Mouse (Mus musculus): ENCODE results near the gene Lman1l. TPM values are rescaled to one million over a fixed set of nuclear protein-coding genes. Genes with fewer than 3 reads are reported as not detected.
A peak's percentile ranks its signal among the peaks of the same experiment; 100 is the strongest.

The Lman1l gene
- total RNA-seq (2021): not detected
- long read RNA-seq, experiment 1: 0 reads
- long read RNA-seq, experiment 2, partial matches to known transcripts: 0 of 1 reads
- long read RNA-seq, experiment 2, other reads (novel, unspliced or antisense): 1 of 1 reads

DNA sequence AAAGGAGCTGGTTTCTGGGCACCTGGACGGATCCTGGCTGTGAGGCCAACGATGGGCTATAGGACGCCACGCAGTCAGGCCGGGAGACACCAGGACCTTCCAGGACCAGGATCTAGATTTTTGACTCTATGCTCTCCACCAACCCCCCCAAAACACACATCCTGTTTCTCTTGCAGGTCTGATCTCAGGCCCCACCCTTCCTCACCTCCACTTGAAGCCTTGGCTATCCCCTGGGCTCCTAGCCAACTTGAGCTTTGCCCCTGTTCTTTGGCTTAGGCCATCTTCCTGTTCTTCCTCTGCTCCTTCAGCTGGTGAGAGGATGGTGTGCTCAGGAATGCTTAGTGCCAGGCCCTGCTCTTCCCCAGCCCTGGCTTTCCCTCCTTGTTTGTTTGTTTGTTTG is at the start of gene Lman1l:
Gene Lman1l, minus strand, starts transcription at position 101 of the 400 bp plus-strand sequence.
- no peak for DNase-seq (ENCODE audit: low spot score in 2 of 2)
- no peak within 1 kb of the TSS for H3K4me3 ChIP-seq
- TF ChIP-seq CTCF (conservative IDR thresholded peaks at IDR 0.05): no peak
- no peak within 1 kb of the TSS for H3K27ac ChIP-seq

DNA sequence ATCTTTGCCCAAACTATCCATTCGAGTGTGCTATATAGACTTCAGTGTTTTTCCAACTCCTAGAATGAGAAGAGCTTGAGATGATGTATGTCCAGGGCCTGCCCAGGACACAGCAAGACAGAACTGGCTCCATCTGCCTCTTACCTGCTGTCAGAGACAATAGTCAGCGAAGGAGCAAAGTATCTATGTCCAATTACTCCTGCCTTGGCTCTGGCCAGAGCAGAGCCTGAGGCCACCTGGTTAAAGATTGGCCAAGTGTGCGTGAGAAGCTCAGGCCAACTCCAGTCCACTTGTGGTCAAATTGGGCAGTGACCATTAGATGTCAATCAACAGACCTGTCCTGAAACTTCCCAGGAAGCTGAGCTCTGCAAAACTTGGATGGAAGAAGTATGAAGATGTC is 49.0 kb upstream of the Lman1l start:
- no peak overlapping the region for H3K27ac ChIP-seq
- no peak for DNase-seq (ENCODE audit: low spot score in 2 of 2)
- no peak overlapping the region for H3K4me3 ChIP-seq
- TF ChIP-seq CTCF (conservative IDR thresholded peaks at IDR 0.05): no peak

DNA sequence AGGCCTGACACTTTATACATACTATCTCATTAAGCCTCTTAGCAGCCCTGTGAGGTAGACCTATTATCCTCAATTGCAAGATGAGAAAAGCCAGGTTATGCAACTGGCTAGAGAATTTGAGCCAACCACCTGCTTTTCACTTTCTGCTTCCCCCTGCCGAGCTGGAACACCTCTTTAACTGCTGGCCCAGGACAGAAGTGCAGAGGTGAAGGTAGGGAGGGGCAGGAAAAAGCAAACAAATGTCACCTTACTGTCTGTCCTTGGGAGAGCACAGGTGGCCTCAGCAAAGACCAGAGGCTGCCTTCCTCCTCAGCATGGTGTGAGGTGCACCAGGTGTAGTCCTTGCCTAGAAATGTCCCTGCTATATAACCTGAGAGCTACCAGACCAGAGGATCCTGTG is 47.7 kb upstream of the Lman1l start:
- Histone ChIP-seq H3K4me3 (no peak overlapping the region), H3K27ac (no peak overlapping the region)
- no peak for DNase-seq (ENCODE audit: low spot score in 2 of 2)
- TF ChIP-seq CTCF (conservative IDR thresholded peaks at IDR 0.05): no peak

DNA sequence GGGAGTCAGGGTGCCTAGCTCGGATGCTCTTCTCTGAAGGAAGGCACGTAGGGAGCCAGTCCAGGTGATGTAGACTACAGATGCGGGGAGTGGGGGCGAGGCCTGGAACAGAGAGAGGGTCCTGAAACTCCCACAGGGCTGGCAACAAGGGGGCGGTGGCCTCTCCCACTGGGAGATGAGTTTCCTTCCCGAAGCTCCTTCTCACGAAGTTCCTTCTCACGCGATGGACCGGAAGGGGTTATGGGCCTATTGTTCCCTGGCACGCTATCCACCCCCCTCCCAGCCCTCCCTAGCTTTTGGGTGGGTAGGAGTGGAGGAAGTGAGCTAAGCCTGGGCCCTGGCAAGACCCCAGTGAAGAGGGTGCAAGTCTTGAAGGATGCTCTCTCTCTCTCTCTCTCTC is 47.2 kb upstream of the Lman1l start:
- H3K27ac ChIP-seq: no peak overlapping the region
- no peak for DNase-seq (ENCODE audit: low spot score in 2 of 2)
- TF ChIP-seq CTCF (conservative IDR thresholded peaks at IDR 0.05): no peak
- no peak overlapping the region for H3K4me3 ChIP-seq

DNA sequence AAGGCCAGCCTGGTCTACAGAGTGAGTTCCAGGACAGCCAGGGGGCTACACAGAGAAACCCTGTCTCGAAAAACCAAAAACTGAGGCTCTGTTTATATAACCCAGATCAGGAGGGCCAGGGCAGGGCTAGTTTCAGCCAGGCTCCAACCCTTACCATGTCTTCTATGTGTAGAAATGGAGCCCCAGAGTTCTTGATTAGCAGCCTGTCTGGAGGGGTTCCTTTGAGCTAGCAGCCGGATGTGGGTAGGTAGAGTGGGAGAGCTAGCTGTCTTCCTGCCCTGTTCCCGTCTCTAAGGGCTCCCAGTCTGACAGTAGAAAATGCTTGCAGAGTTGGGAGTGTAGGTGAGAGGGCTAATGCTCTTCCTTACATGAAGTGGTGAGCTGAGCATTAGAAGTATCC is 46.6 kb upstream of the Lman1l start:
- Histone ChIP-seq H3K27ac (no peak overlapping the region), H3K4me3 (no peak overlapping the region)
- TF ChIP-seq CTCF (conservative IDR thresholded peaks at IDR 0.05): no peak
- no peak for DNase-seq (ENCODE audit: low spot score in 2 of 2)

DNA sequence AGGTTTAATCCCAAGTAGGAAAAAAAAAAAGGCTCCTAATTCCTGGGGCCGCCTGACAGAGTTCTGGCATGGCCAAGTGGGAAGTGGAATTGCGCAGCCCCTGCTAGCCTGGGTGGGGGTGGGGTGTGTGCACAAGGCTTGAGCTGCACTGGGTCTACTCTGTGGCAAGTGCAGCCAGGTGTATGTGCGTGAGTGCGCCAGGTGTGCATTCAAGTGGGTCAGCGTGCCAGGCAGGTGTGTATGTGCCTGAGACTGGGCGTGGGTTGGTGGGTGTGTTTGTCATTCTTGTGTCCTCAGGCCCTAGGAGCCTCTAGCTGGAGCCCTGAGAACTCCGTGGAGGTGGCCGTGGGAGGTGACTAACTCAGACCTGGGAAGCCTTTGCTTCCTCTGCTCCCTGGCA is 46.0 kb upstream of the Lman1l start:
- Histone ChIP-seq H3K27ac (no peak overlapping the region), H3K4me3 (no peak overlapping the region)
- DNase-seq (ENCODE audit: low spot score in 2 of 2): no peak
- TF ChIP-seq CTCF (conservative IDR thresholded peaks at IDR 0.05): no peak

DNA sequence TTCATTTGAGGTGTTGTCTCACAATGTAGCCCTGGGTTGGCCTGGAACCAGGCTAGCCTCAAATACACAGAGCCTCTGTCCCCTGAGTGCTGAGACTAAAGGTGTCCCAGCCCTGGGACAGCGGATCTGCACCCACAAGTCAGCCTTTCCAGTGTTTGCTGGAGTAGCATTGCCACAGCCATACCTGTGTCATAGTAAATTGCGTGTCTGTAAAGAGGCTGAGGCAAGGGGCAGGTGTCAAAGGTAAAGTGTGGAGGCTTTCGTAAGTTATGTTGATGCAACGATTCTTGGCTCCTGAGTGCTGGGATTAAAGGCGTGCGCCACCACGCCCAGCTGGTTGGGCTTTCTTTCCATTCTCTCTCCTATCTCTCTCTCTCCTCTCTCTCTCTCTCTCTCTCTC is 44.0 kb upstream of the Lman1l start:
- TF ChIP-seq CTCF (conservative IDR thresholded peaks at IDR 0.05): no peak
- DNase-seq (ENCODE audit: low spot score in 2 of 2): no peak
- no peak overlapping the region for H3K4me3 ChIP-seq

DNA sequence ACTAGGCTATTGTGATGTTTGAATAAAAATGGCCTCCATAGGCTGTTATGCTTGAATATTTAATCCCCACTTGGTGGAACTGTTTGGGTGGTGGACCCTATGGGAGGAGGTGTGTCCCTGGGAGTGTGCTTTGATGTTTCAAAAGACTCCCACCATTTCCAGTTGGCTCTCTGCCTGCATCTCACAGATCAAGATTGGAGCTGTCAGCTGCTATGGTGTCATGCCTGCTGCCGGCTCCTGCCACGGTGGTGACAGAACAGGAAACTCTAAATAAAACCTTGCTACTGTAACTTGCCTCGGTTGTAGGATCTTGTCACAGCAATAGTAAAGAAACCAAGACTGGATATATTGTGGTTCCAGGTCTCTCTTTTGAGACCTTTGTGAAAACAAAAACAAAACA is 41.0 kb upstream of the Lman1l start:
- no peak for TF ChIP-seq CTCF (conservative IDR thresholded peaks at IDR 0.05)
- Histone ChIP-seq H3K27ac (no peak overlapping the region), H3K4me3 (no peak overlapping the region)
- DNase-seq (ENCODE audit: low spot score in 2 of 2): no peak

More for the DNA sequence above, 44.0 kb upstream of the Lman1l start:
- no peak overlapping the region for H3K27ac ChIP-seq

DNA sequence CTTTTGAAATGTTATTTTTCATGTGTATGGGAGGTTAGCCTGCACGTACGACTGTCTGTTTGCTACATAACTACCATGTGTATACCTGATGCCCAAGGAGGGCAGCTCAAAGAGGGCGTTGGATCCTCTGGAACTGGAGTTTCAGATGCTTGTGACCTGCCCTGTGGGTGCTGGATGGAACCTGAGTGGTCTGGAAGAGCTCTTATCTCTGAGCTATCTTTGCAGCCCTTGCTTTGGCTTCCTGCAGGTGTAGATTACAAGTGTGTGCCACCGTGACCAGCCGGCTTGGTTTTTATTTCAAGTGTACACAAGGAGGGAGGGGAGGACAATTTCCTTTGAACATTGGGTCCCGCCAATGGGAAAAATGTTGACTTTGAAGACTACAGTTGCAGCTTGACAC is 39.9 kb upstream of the Lman1l start:
- H3K27ac ChIP-seq: no peak overlapping the region
- no peak overlapping the region for H3K4me3 ChIP-seq
- no peak for DNase-seq (ENCODE audit: low spot score in 2 of 2)
- TF ChIP-seq CTCF (conservative IDR thresholded peaks at IDR 0.05): no peak

DNA sequence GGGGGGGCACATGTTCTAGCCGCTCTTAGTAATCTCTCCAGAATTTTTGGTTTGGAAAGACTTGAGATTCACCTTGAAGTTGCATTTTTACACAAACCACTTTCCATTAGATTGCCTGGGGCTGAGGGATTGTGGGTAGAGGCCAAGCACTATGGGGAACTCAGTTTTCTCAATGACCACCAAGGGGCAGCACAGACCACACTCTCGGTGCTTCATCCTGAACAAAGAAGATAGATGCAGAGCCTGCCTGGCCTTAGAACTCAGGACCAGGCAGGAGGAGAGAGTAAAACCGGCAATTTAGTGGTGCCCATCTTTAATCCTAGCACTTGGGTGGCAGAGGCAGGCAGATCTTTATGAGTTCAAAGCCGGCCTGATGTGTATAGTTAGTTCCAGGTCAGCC is 39.2 kb upstream of the Lman1l start:
- Histone ChIP-seq H3K4me3 (no peak overlapping the region), H3K27ac (no peak overlapping the region)
- DNase-seq (ENCODE audit: low spot score in 2 of 2): peak; percentile 83 to 84
- peak; percentile 92 for TF ChIP-seq CTCF (conservative IDR thresholded peaks at IDR 0.05)

DNA sequence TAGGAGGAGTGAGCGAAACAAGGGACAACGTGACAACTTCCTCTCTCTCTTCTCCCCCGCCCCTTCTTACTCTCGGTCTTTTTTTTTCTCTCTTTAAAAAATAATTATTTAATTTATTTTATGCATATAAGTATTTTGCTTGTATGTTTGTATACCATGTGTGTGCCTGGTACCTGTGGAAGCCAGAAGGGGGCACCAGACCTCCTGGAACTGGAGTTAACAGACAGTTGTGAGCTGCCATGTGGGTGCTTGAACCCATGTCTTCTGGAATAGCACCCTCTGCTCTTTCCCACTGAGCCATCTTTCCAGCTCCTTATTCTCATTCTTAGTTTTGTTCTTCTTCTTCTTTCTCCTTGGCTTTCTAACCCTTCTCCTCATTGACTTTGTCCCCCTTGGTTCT is 38.4 kb upstream of the Lman1l start:
- no peak overlapping the region for H3K4me3 ChIP-seq
- H3K27ac ChIP-seq: no peak overlapping the region
- no peak for DNase-seq (ENCODE audit: low spot score in 2 of 2)
- peak; percentile 43 for TF ChIP-seq CTCF (conservative IDR thresholded peaks at IDR 0.05)

DNA sequence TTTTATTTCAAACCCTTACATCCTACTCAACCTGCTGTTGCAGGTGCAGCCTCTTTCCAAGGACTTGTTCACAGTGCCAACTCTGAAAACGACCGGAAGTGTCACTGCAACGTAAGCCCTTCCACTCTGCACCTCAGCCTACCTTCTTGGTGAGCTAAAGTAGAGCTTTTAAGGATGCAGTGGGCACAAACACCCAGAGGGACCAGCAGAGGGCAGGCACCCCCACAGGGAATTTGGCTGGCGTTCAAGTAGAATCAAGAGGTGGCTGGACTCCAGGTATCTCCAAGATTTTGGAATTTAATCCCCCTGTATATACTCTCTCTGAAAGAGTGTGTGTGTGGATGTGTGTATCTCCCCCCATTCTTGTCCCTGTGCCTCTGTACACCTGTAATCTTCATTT is 37.3 kb upstream of the Lman1l start:
- TF ChIP-seq CTCF (conservative IDR thresholded peaks at IDR 0.05): peak; percentile 28; the same call in 1 of the 2 replicates
- DNase-seq (ENCODE audit: low spot score in 2 of 2): no peak
- Histone ChIP-seq H3K4me3 (no peak overlapping the region), H3K27ac (no peak overlapping the region)

DNA sequence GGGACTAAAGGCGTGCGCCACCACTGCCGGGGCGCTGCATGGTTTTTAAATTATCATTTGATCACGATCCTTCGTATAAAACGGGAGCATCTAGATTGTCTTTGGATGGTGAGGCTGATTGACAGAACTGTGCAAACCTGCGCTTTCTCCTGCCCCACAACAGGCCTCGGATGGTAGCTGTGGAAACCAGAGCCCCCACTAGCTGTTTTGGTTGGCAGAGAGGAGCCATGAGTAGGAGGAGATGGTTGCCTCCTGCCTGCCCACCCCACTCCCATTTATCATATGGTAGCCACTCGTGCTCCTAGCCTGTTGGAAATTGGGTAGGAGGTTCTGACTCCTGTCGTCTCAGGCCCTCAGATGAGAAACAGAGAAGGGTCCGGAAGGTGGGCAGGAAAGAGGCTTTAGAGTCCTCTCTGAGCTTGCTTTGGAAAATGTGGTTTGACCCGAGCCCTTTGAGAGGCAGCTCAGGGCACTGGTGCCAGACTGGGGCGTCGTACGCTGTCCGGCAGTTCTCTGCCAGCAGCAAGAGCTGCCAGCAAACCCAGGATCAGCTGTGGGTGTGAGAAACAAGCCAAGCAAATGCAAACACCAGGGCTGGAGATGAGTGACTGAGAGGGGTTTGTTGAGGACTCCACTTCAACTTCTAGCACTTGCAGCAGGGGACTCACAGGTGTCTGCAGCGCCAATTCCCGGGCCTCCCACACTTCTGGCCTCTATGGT is 36.2 kb upstream of the Lman1l start:
- no peak overlapping the region for H3K4me3 ChIP-seq
- TF ChIP-seq CTCF (conservative IDR thresholded peaks at IDR 0.05): no peak
- H3K27ac ChIP-seq: peak overlapping the region; percentile 46
- DNase-seq (ENCODE audit: low spot score in 2 of 2): peak in 1 of 2 experiments; percentile 75

DNA sequence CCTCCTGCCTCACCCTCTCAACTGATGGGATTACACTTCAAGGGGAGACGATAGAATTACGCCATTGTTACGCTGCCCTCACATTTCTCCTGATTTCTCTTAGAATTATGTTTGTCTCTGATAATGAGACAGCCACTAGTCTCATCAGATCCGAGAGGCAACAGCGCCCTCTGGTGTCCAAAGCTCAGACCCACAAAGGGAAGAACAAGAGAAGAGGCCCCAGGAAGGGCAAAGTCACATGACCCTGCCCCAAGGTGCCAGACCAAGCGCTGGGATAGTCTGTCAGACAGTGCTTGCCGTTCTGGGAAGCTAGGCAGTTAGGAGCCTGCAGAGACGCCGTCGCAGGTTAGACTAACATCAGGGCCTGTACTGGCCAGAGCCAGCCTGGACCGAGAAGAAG is 35.2 kb upstream of the Lman1l start:
- peak overlapping the region; percentile 46 for H3K27ac ChIP-seq
- peak; percentile 97 for TF ChIP-seq CTCF (conservative IDR thresholded peaks at IDR 0.05)
- peak; percentile 92 to 98 for DNase-seq (ENCODE audit: low spot score in 2 of 2)
- no peak overlapping the region for H3K4me3 ChIP-seq
